Mouse (Mus musculus): ENCODE results near the gene Pde3a. TPM values are rescaled to one million over a fixed set of nuclear protein-coding genes. Genes with fewer than 3 reads are reported as not detected.
"Not testable (repeated sequence)": the region's sequence is repeated elsewhere in the genome, so short reads cannot be mapped to it uniquely, and the experiment has no call there.

Pde3a gene
- total RNA-seq, 2 experiments from 2014 or later: 1.1 to 1.9 TPM

- DNase-seq (ENCODE audit: low spot score in 2 of 2): no peak
- intact Hi-C loops (cut with DNase I): loop anchor here (5.0 kb wide), 1 partner anchor 384 kb away; no protein-coding TSS in a partner anchor
Measured at GRCm38 (mm10) chr6:141311615-141312014, 62.5 kb downstream of the Pde3a start.

- no peak for DNase-seq (ENCODE audit: low spot score in 2 of 2)
- intact Hi-C loops (cut with DNase I): loop anchor here (5.0 kb wide), 1 partner anchor 386 kb away; no protein-coding TSS in a partner anchor
Measured at GRCm38 (mm10) chr6:141313112-141313511, 64.0 kb downstream of the Pde3a start.

DNA sequence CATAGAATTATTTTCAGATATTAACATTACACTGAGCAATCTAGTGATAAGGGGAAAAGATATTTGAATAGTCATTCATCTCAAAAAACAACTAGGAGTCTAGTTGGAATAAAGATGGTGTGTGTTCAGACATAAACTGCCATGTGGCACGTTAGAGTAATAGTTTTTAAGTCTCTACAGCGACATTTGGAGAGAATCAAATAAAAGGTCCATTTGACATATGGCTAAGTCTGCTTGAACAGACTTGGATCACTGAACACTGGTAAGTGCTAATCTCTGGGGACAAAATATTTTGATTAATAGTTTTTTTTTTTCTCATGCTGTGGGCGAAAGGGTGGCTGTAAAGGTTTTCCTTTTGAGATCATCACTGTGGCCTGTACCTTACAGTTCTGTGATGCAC is 69.4 kb downstream of the Pde3a start:
- DNase-seq (ENCODE audit: low spot score in 2 of 2): no peak
- intact Hi-C loops (cut with DNase I): no loop called here

DNA sequence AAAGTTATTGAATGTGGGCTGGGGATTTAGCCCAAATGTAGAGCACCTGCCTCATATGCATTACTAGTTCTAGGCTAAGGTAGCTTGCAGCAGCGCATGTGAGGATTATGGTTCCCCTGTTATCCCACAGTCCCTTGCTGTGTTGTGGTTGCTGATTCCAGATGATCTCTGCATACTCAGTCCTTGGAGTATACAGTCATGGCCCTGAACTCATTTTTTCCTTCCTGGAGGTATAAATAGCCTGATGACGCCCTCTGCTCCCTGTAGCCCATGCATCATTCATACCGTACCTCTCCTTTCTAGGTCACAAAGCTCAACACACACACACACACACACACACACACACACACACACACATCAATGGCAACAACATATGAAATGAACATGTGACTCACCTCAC is 72.2 kb downstream of the Pde3a start:
- DNase-seq (ENCODE audit: low spot score in 2 of 2): no peak
- intact Hi-C loops (cut with DNase I): no loop called here

GRCm38 (mm10) chr6:141322961-141323360 is 73.9 kb downstream of the Pde3a start:
- DNase-seq (ENCODE audit: low spot score in 2 of 2): no peak
- intact Hi-C loops (cut with DNase I): no loop called here

GRCm38 (mm10) chr6:141327134-141327533 is 78.1 kb downstream of the Pde3a start:
- intact Hi-C loops (cut with DNase I); DNase-seq (ENCODE audit: low spot score in 2 of 2): not testable (repeated sequence)

DNA sequence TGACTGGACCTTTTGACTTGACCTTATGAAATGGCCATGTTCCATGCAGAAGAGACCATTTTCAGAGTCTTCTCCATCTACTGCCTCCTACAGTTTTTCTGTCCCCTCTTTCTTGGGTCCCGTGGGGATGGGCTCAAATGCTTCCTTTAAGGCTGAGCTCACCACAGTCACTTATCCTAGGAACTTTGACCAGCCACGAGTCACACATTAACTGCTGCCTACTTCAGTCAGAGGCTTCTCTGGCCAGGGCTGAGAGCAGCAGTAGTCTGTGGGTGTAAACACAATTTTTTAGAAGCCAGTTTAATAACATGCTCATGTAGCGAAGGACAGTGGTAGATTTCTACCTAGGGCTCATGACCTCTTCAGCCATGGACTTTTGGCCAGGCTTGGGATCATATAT is 79.0 kb downstream of the Pde3a start:
- DNase-seq (ENCODE audit: low spot score in 2 of 2): no peak
- intact Hi-C loops (cut with DNase I): no loop called here

DNA sequence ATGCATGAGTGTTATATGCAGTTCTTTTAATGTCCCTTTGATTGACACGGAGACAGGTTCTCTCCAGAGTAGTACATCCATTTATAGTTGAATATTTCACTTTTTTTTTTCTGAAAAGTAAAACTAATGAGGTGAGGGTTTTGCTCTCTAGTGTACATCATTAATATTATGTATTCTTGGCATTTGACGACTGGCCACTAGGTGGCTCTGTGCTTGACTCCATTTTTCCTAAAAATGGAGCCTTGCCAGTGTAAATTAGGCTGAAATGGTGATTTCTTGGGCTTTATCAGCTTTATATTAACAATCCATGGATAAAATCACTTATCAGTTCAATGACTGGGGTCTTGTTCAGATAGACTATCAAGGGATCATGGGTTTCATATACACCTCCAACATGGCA is 82.4 kb downstream of the Pde3a start:
- intact Hi-C loops (cut with DNase I): no loop called here

DNA sequence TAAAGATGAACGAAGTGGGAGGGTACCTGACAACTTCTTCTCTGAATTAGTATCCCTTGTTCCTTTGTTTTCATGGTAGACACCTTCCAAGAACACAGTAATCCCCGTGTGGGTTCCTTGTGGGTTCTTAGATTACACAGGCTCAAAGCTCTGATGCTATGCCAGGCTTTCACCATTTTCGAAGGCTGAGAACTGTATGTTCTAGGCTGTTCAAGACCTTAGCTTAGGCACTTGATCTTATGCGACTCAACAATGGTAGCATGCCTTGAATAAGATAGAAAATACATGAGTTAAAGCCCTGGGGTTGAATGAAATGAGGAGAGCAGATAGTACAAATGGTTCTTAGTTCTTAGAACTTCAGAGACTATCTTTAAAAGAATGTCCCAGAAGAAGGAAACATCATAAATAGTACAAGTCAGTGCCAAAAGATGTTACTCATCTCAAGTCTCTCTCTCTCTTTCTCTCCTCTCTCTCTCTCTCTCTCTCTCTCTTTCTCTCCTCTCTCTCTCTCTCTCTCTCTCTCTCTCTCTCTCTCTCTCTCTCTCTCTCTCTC is 83.6 kb downstream of the Pde3a start:
- intact Hi-C loops (cut with DNase I): no loop called here
- no peak for DNase-seq (ENCODE audit: low spot score in 2 of 2)

More for the DNA sequence above, 82.4 kb downstream of the Pde3a start:
- DNase-seq (ENCODE audit: low spot score in 2 of 2): no peak

GRCm38 (mm10) chr6:141333245-141333644 is 84.2 kb downstream of the Pde3a start:
- intact Hi-C loops (cut with DNase I): no loop called here

DNA sequence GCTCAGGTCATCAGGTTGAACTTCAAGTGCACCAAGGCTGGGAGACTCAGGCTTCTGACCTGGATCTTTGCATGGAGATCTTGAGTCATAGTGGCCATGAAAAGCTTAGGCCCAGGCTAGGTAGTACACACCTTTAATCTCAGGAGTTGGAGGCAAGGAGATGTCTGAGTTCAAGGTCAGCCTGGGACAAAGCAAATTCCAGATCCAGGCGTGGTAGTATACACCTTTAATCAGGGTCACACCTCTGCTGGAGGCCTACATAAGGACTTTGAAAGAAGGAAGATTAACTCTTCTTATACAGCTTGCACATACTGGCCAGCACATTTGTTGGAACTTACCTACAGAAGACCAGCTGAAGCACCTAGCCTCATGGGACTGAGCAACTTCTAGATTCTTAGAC is 86.8 kb downstream of the Pde3a start:
- intact Hi-C loops (cut with DNase I): no loop called here
- no peak for DNase-seq (ENCODE audit: low spot score in 2 of 2)

More at GRCm38 (mm10) chr6:141333245-141333644, 84.2 kb downstream of the Pde3a start:
- DNase-seq (ENCODE audit: low spot score in 2 of 2): no peak

GRCm38 (mm10) chr6:141336438-141336837 is 87.4 kb downstream of the Pde3a start:
- DNase-seq (ENCODE audit: low spot score in 2 of 2): no peak
- intact Hi-C loops (cut with DNase I): no loop called here

GRCm38 (mm10) chr6:141337673-141338072 is 88.6 kb downstream of the Pde3a start:
- DNase-seq (ENCODE audit: low spot score in 2 of 2): no peak
- intact Hi-C loops (cut with DNase I): no loop called here

- no peak for DNase-seq (ENCODE audit: low spot score in 2 of 2)
Measured at GRCm38 (mm10) chr6:141341385-141341784, 92.3 kb downstream of the Pde3a start.

DNA sequence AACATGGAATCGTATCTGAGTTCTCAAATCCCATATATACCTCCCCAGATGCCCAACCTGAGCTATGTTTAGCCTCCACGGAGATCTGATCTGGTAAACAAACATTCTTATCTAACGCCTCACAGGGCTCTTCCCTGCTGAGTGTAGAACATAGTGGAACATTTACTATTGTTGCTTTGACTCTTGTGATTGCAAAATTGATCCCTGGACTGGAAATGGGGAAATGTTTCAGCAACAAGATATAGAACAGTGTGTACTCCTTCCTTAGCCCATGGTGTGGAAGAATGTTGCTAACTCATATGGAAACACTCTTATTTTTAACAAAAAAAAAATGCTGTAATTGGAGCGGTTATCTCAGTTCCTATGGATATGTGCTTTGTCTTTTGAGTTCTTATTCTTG is 98.8 kb downstream of the Pde3a start:
- intact Hi-C loops (cut with DNase I): no loop called here

More at GRCm38 (mm10) chr6:141341385-141341784, 92.3 kb downstream of the Pde3a start:
- intact Hi-C loops (cut with DNase I): no loop called here

GRCm38 (mm10) chr6:141348542-141348941 is 99.5 kb downstream of the Pde3a start:
- no peak for DNase-seq (ENCODE audit: low spot score in 2 of 2)
- intact Hi-C loops (cut with DNase I): no loop called here

More for the DNA sequence above, 98.8 kb downstream of the Pde3a start:
- no peak for DNase-seq (ENCODE audit: low spot score in 2 of 2)

GRCm38 (mm10) chr6:141350261-141350660 is 101.2 kb downstream of the Pde3a start:
- intact Hi-C loops (cut with DNase I): no loop called here
- no peak for DNase-seq (ENCODE audit: low spot score in 2 of 2)

GRCm38 (mm10) chr6:141352277-141352676 is 103.2 kb downstream of the Pde3a start:
- no peak for DNase-seq (ENCODE audit: low spot score in 2 of 2)
- intact Hi-C loops (cut with DNase I): no loop called here

GRCm38 (mm10) chr6:141363664-141364063 is 114.6 kb downstream of the Pde3a start:
- intact Hi-C loops (cut with DNase I): no loop called here

GRCm38 (mm10) chr6:141367037-141367436 is 118.0 kb downstream of the Pde3a start:
- intact Hi-C loops (cut with DNase I): no loop called here
- DNase-seq (ENCODE audit: low spot score in 2 of 2): no peak

More at GRCm38 (mm10) chr6:141363664-141364063, 114.6 kb downstream of the Pde3a start:
- no peak for DNase-seq (ENCODE audit: low spot score in 2 of 2)

DNA sequence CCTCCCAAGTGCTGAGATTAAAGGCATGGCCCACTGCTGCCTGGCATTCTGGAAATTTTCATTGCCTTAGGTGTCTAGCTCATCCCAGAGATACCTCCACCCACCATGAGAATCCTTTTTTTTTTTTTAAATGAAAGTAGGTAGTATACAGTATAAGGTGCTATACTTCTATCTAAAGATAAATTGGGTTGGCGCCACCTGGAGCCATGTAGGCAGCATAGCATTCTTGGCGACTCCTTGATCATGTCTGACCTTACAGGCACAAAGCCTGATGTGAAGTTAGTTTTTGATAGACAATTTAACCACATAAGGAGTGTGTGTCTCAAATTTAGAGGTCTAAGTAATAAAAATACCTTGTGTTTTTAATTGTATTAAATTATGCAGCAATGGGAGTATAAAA is 123.6 kb downstream of the Pde3a start:
- intact Hi-C loops (cut with DNase I): no loop called here
- DNase-seq (ENCODE audit: low spot score in 2 of 2): no peak

Data from left cerebral cortex, postnatal 36 days (tissue).